Mouse (Mus musculus): Measurements from ENCODE around the gene Aanat. TPM values are rescaled to one million over a fixed set of nuclear protein-coding genes. Genes with fewer than 3 reads are reported as not detected.
"Not testable (repeated sequence)": the region's sequence is repeated elsewhere in the genome, so short reads cannot be mapped to it uniquely, and the experiment has no call there.

Gene Aanat
- polyA plus RNA-seq, 1 experiment: 0.23 TPM

DNA sequence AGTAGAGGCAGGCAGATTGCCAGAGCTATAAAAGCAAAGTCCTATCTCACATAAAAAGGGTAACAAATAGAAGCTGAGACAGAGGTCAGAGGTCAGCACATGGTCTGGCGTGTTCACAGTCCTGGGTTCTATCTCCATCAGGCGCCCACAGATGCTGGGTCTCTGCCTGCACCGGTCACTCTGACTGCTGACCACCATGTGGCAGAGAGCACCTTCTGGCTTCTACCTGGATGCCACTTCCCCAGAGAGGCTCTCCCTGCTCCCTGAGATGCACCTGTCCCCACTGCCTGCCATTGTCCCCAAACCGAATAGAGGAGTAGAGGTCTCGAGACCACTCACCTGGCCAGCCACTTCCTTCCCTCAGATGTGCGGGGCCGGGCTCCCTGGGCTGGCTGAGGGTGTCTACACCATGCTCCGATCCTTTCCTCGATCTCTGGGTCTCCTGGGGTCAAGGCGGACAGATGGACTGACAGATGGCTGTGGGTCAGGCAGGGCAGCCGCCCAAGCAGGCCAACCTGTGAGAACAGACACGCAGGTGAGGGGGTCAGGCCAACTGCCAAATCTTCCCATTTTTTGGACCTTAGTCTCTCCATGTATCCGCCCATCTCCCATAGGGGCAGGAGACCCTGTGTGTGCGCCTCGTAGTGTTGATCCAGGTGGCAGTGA is 23.9 kb downstream of the Aanat start:
- Histone ChIP-seq H3K4me1 (ENCODE audit: control insufficient read depth, insufficient read depth, low read length) (no peaks in the 10 kb centered on the region), H3K36me3 (ENCODE audit: control insufficient read depth, insufficient read depth, low read length) (no peaks in the 10 kb centered on the region), H3K4me3 (ENCODE audit: control insufficient read depth, low read depth, low read length) (no peak overlapping the region), H3K27me3 (ENCODE audit: control insufficient read depth, insufficient read depth, low read length) (no peaks in the 10 kb centered on the region), H3K27ac (ENCODE audit: control insufficient read depth, insufficient read depth, low read depth, low read length) (no peak overlapping the region)
- TF ChIP-seq POLR2A (IDR thresholded peaks at IDR 0.05; ENCODE audit: control insufficient read depth, low read depth, low read length): no peak
- TF ChIP-seq CTCF (IDR thresholded peaks at IDR 0.05; ENCODE audit: control insufficient read depth, insufficient read depth, insufficient replicate concordance, low read depth, low read length): no peak

DNA sequence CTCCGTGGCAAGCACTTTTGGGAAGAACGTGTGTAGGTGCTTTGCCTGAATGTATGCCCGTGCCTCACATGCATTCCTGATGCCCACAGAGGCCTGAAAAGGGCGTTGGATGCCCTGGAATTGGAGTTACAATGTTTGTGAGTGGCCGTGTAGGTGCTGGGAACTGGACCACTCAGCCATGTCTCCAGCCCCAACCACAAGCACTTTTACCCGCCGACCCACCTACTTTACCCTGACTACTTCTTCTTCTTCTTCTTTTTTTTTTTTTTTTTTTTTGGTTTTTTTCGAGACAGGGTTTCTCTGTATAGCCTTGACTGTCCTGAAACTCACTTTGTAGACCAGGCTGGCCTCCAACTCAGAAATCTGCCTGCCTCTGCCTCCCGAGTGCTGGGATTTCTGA is 24.9 kb downstream of the Aanat start:
- not testable (repeated sequence) for H3K4me3 ChIP-seq (ENCODE audit: control insufficient read depth, low read depth, low read length); H3K27me3 ChIP-seq (ENCODE audit: control insufficient read depth, insufficient read depth, low read length); H3K4me1 ChIP-seq (ENCODE audit: control insufficient read depth, insufficient read depth, low read length); H3K36me3 ChIP-seq (ENCODE audit: control insufficient read depth, insufficient read depth, low read length); H3K27ac ChIP-seq (ENCODE audit: control insufficient read depth, insufficient read depth, low read depth, low read length)

DNA sequence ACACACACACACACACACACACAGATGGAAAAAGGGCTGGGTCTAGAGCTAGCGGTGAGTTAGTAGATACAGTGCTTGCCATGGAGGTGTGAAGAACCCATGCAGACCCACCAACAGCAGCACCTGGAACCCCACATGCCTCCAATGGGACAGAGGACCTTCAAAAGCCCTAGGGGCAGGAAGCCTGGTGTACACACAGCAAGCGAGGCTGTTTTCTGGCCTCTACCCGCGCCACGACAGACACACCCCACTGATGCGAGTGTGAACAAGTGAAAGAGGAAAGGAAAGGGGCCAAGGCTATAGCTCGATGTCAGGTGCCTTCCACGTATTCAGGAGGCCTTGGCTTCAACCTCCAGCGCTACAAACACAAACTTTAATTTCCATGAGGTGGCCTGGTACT is 25.7 kb downstream of the Aanat start:
- Histone ChIP-seq H3K4me1 (ENCODE audit: control insufficient read depth, insufficient read depth, low read length) (no peaks in the 10 kb centered on the region; the same call in 1 of the 2 replicates), H3K27ac (ENCODE audit: control insufficient read depth, insufficient read depth, low read depth, low read length) (no peak overlapping the region), H3K4me3 (ENCODE audit: control insufficient read depth, low read depth, low read length) (no peak overlapping the region), H3K36me3 (ENCODE audit: control insufficient read depth, insufficient read depth, low read length) (no peaks in the 10 kb centered on the region), H3K27me3 (ENCODE audit: control insufficient read depth, insufficient read depth, low read length) (no peaks in the 10 kb centered on the region)
- TF ChIP-seq CTCF (IDR thresholded peaks at IDR 0.05; ENCODE audit: control insufficient read depth, insufficient read depth, insufficient replicate concordance, low read depth, low read length) (no peak), POLR2A (IDR thresholded peaks at IDR 0.05; ENCODE audit: control insufficient read depth, low read depth, low read length) (no peak)

DNA sequence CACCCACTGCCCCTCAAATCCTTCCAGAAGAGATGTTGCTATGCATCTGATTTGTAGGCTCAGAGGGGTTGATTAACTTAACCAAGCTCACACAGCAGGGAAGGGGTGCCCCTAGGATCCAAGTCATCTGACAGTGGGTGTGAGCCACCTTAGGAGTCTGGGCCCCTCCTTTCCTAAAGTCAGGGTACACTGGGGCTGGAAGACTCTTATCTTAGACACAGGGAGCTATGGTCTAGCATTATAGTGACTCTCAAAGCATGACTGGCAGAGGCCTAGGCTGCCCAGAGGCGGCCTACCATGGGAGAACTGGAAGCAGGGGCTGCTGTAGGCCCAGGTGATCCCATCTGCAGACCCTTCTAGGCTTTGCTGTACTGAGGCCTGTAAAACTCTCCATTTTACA is 26.3 kb downstream of the Aanat start:
- no peaks in the 10 kb centered on the region; the same call in 1 of the 2 replicates for H3K4me1 ChIP-seq (ENCODE audit: control insufficient read depth, insufficient read depth, low read length)
- no peaks in the 10 kb centered on the region for H3K36me3 ChIP-seq (ENCODE audit: control insufficient read depth, insufficient read depth, low read length)
- H3K27ac ChIP-seq (ENCODE audit: control insufficient read depth, insufficient read depth, low read depth, low read length): no peak overlapping the region
- no peak overlapping the region for H3K4me3 ChIP-seq (ENCODE audit: control insufficient read depth, low read depth, low read length)
- H3K27me3 ChIP-seq (ENCODE audit: control insufficient read depth, insufficient read depth, low read length): no peaks in the 10 kb centered on the region
- no peak for TF ChIP-seq POLR2A (IDR thresholded peaks at IDR 0.05; ENCODE audit: control insufficient read depth, low read depth, low read length)
- no peak for TF ChIP-seq CTCF (IDR thresholded peaks at IDR 0.05; ENCODE audit: control insufficient read depth, insufficient read depth, insufficient replicate concordance, low read depth, low read length)

DNA sequence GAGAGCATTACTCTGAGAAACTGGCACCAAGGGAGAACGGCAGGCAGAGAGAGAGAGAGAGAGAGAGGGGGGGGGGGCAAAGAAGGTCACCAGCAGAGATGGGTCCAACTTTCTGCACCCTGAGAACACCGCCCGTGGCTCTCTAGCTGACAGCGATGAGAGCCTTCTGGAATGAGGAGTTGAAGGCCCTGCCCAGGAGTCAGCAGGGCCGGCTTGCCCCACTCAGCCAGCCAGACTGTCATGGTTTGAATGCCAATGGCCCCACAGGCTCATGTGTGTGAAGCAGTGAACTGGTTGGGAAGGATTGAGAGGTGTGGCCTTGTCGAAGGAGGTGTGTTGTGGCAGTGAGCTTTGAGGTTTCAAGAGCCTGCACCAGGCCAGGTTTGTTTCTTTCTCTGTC is 27.0 kb downstream of the Aanat start:
- H3K4me3 ChIP-seq (ENCODE audit: control insufficient read depth, low read depth, low read length): no peak overlapping the region
- H3K4me1 ChIP-seq (ENCODE audit: control insufficient read depth, insufficient read depth, low read length): no peaks in the 10 kb centered on the region; the same call in none of the 2 replicates
- H3K27me3 ChIP-seq (ENCODE audit: control insufficient read depth, insufficient read depth, low read length): no peaks in the 10 kb centered on the region
- H3K36me3 ChIP-seq (ENCODE audit: control insufficient read depth, insufficient read depth, low read length): no peaks in the 10 kb centered on the region
- no peak overlapping the region for H3K27ac ChIP-seq (ENCODE audit: control insufficient read depth, insufficient read depth, low read depth, low read length)
- no peak for TF ChIP-seq POLR2A (IDR thresholded peaks at IDR 0.05; ENCODE audit: control insufficient read depth, low read depth, low read length)
- no peak for TF ChIP-seq CTCF (IDR thresholded peaks at IDR 0.05; ENCODE audit: control insufficient read depth, insufficient read depth, insufficient replicate concordance, low read depth, low read length)

DNA sequence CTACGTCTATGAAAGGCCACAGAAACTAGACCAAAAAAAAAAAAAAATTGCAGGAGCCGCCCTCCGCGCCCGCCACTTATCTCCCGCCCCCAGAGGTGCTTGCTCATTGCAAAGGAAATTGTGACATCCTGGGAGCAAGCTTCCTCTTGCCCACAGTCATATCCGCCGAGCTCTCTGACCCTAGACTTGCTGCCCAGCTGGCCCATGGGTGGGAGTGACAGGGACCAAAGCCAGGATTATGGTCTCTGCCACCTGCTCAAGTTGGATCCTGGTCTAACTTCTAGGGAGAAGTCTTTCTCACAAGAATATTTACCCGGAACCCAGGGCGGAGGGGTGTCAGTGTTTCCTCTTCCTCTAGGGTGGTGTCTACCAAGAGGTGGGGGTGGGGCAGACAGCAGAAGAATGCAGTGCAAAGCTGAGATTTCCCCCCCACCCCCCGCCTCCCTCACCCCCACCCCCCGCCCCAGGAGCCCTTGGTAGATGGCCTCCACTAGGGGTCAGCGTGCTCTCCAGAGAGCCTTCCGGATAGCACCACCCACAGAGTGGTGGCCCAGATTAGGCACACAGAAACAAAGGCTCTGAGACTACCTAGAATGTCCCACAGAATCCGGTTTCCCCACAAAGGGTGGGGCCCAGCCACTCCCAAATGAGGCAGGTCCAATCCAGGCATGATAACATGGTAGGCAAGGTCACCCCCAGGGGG is 29.7 kb downstream of the Aanat start:
- Histone ChIP-seq H3K27me3 (ENCODE audit: control insufficient read depth, insufficient read depth, low read length) (no peaks in the 10 kb centered on the region), H3K4me1 (ENCODE audit: control insufficient read depth, insufficient read depth, low read length) (no peaks in the 10 kb centered on the region; the same call in none of the 2 replicates), H3K4me3 (ENCODE audit: control insufficient read depth, low read depth, low read length) (no peak overlapping the region), H3K36me3 (ENCODE audit: control insufficient read depth, insufficient read depth, low read length) (no peaks in the 10 kb centered on the region), H3K27ac (ENCODE audit: control insufficient read depth, insufficient read depth, low read depth, low read length) (no peak overlapping the region)
- no peak for TF ChIP-seq POLR2A (IDR thresholded peaks at IDR 0.05; ENCODE audit: control insufficient read depth, low read depth, low read length)
- no peak for TF ChIP-seq CTCF (IDR thresholded peaks at IDR 0.05; ENCODE audit: control insufficient read depth, insufficient read depth, insufficient replicate concordance, low read depth, low read length)

DNA sequence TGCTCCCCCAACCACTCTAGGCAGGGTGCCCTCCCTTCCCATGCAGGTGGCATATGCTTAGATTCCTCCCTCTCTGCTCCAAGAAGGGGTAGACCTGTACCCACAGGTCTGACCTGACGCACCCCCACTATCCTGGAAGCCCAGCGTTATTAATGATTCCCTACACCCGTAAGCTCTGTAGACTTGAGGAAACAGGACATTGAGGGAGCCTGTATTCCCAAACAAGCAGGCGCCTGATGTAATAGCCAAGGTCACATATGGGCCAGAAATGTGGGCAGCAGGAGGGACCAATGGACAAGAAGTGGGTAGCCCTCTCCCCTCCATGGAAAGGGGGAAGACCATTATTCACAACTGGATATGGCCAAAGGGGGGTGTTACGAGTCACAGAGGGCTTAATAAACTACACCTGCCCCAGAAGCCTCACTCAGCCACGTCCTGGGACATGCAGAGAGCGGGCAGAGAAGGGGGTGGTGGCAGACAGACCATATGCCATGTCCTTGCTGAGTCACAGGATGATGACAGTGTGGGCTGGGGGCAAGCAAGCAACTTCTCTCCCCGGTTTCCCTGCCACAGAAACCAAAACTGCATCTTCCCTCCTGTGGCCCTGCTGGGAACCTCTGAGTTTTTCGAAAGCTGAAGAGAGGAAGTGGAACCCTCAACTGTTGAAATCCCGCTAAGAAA is 30.3 kb downstream of the Aanat start:
- Histone ChIP-seq H3K4me1 (ENCODE audit: control insufficient read depth, insufficient read depth, low read length) (no peaks in the 10 kb centered on the region; the same call in none of the 2 replicates), H3K36me3 (ENCODE audit: control insufficient read depth, insufficient read depth, low read length) (no peaks in the 10 kb centered on the region)
- TF ChIP-seq POLR2A (IDR thresholded peaks at IDR 0.05; ENCODE audit: control insufficient read depth, low read depth, low read length) (no peak), CTCF (IDR thresholded peaks at IDR 0.05; ENCODE audit: control insufficient read depth, insufficient read depth, insufficient replicate concordance, low read depth, low read length) (no peak)

More for the DNA sequence above, 30.3 kb downstream of the Aanat start:
- Histone ChIP-seq H3K4me3 (ENCODE audit: control insufficient read depth, low read depth, low read length) (no peak overlapping the region), H3K27me3 (ENCODE audit: control insufficient read depth, insufficient read depth, low read length) (no peaks in the 10 kb centered on the region), H3K27ac (ENCODE audit: control insufficient read depth, insufficient read depth, low read depth, low read length) (no peak overlapping the region)

Measured in testis, adult 2 months (tissue).